ENCODE assay signal across 15 mouse cellular contexts in the genomic region with DNA sequence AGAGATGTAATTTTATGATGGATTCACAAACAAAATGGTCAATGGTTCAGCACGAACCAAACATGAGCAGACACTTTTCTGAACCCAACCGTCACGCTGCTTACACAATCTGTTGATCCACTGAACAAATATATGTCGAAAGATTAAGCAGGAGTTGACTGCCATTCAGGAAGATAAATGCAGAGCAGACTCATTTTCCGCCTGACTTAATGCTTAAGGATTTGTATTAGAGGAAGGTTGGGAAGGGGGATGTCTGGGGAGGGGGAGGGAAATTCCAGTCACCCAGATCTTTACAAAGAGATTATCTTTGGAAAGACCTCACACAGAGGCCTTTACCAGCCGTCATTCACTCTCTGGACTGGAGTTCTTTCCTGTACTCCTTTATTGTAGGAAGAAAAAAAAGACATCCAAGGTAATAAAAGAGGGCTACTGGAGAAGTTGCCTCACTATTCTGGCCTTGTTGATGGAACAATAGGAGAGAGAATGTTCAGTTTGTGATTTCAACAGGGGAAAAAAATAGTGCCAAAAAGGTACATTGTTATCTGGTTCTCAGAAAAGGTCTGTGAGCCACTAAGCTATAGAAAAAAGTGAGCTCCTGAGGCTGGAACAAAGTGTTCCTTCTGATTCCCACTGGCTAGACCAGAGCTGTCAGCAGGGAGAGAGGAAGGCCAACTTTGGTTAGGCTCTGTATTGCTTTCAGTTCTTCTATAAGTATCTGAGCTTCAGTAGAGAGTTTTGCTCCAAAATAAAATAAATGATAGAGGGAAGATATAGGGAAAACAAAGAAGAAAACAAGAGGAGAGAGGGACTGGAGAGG.
A peak's percentile ranks its signal among the peaks of the same experiment; 100 is the strongest.
DNase-seq lines count a peak whose midpoint lies in the region; ATAC-seq and TF ChIP-seq lines count a peak whose summit lies in the region.
"Had no signal": no experiment of that assay in that cellular context is flagged by ENCODE, and none has a peak within 500 bp of the region (broad histone marks: within the 10 kb centered on the region; RNA-seq: fewer than 3 reads in every experiment).

No protein-coding gene starts in this region.

- 5% methylated on average over 6 of the region's 6 CpGs for WGBS in forebrain, embryonic 15.5 days
- WGBS in liver, postnatal 0 days (ENCODE audit: insufficient replicate concordance) = 32% methylated on average over 6 of the region's 6 CpGs

- H3K9me3 ChIP-seq in forebrain, embryonic 15.5 days = no peaks in the 10 kb centered on the region
- H3K9me3 ChIP-seq in liver, postnatal 0 days (ENCODE audit: low read length) = no peaks in the 10 kb centered on the region

- intact Hi-C loops in left cerebral cortex, adult 2 months (cut with DNase I) = no loop called here

- TF ChIP-seq EP300 in liver, postnatal 0 days (IDR thresholded peaks at IDR 0.05; ENCODE audit: low read depth) = peak; percentile 60; the same call in 1 of the 2 replicates

- no peak overlapping the region for H3K4me3 ChIP-seq in forebrain, embryonic 15.5 days
- H3K4me3 ChIP-seq in liver, postnatal 0 days (ENCODE audit: low read depth, low read length) = no peak overlapping the region
- no peak overlapping the region for H3K4me3 ChIP-seq in left cerebral cortex, adult 2 months
- H3K4me3 ChIP-seq: megakaryocyte, embryonic 14.5 days had no signal

- peak; percentile 4 for DNase-seq in urinary bladder, postnatal 14 days (ENCODE audit: low spot score)
- no peak for DNase-seq in urinary bladder, adult 2 months (ENCODE audit: low spot score)
- peak; percentile 41 for DNase-seq in liver, postnatal 0 days
- peak; percentile 56 for DNase-seq in yolk sac, embryonic 10.5 days (ENCODE audit: low spot score)
- no peak for DNase-seq in left cerebral cortex, adult 2 months (ENCODE audit: extremely low spot score in 1 of 2, low spot score in 2 of 2)
- no peak for DNase-seq in adrenal gland, postnatal 14 days
- no peak for DNase-seq in adrenal gland, postnatal 25 days
- DNase-seq: adrenal gland, postnatal 36 days; cerebellum, postnatal 36 days; gastrocnemius, postnatal 10 days; heart, postnatal 36 days; right cerebral cortex, postnatal 14 days; thymus, postnatal 25 days had no signal

- peak; percentile 63; the same call in 1 of the 2 replicates for ATAC-seq in forebrain, embryonic 15.5 days (replicated peaks)
- peak; percentile 93 for ATAC-seq in liver, postnatal 0 days

- H3K36me3 ChIP-seq in forebrain, embryonic 15.5 days = no peaks in the 10 kb centered on the region
- H3K36me3 ChIP-seq in liver, postnatal 0 days (replicated peaks; ENCODE audit: insufficient read depth, low read length) = no peaks in the 10 kb centered on the region

- H3K4me2 ChIP-seq in forebrain, embryonic 15.5 days (replicated peaks) = no peak overlapping the region
- peak overlapping the region; percentile 26; the same call in 1 of the 2 replicates for H3K4me2 ChIP-seq in liver, postnatal 0 days (ENCODE audit: low read depth, low read length)

- H3K27me3 ChIP-seq in forebrain, embryonic 15.5 days = no peaks in the 10 kb centered on the region
- no peaks in the 10 kb centered on the region for H3K27me3 ChIP-seq in liver, postnatal 0 days (ENCODE audit: insufficient read depth, low read length)
- H3K27me3 ChIP-seq: megakaryocyte, embryonic 14.5 days had no signal

- no peak overlapping the region for H3K27ac ChIP-seq in forebrain, embryonic 15.5 days (replicated peaks)
- peak overlapping the region; percentile 87 for H3K27ac ChIP-seq in liver, postnatal 0 days (ENCODE audit: low read depth)
- no peak overlapping the region for H3K27ac ChIP-seq in left cerebral cortex, adult 2 months

- H3K4me1 ChIP-seq in forebrain, embryonic 15.5 days = peaks cover 10% of the 10 kb centered on the region; the same call in 1 of the 2 replicates
- no peaks in the 10 kb centered on the region for H3K4me1 ChIP-seq in liver, postnatal 0 days (ENCODE audit: insufficient read depth)
- H3K4me1 ChIP-seq: megakaryocyte, embryonic 14.5 days had no signal

- TF ChIP-seq CTCF in liver, postnatal 0 days (IDR thresholded peaks at IDR 0.05; ENCODE audit: low read depth) = no peak
- TF ChIP-seq CTCF in left cerebral cortex, adult 2 months (IDR thresholded peaks at IDR 0.05) = no peak

- no peak overlapping the region for H3K9ac ChIP-seq in forebrain, embryonic 15.5 days (replicated peaks)
- H3K9ac ChIP-seq in liver, postnatal 0 days (replicated peaks) = no peak overlapping the region

Comparison
In these comparisons a context has a peak if more than half of its experiments do, and no peak if none do; other contexts are left out.
1. DNase-seq: peak in urinary bladder, postnatal 14 days (single experiment), liver, postnatal 0 days (single experiment) and yolk sac, embryonic 10.5 days (single experiment); none in urinary bladder, adult 2 months (single experiment), left cerebral cortex, adult 2 months (0 of 2), adrenal gland, postnatal 14 days (single experiment) and adrenal gland, postnatal 25 days (single experiment).